Mouse (Mus musculus): Measurements from ENCODE around the gene Zscan12. TPM values are rescaled to one million over a fixed set of nuclear protein-coding genes. Genes with fewer than 3 reads are reported as not detected.
A peak's percentile ranks its signal among the peaks of the same experiment; 100 is the strongest.
"Not testable (repeated sequence)": the region's sequence is repeated elsewhere in the genome, so short reads cannot be mapped to it uniquely, and the experiment has no call there.

Gene Zscan12
- polyA plus RNA-seq, 1 experiment from 2014 or later, result 16.9 TPM

DNA sequence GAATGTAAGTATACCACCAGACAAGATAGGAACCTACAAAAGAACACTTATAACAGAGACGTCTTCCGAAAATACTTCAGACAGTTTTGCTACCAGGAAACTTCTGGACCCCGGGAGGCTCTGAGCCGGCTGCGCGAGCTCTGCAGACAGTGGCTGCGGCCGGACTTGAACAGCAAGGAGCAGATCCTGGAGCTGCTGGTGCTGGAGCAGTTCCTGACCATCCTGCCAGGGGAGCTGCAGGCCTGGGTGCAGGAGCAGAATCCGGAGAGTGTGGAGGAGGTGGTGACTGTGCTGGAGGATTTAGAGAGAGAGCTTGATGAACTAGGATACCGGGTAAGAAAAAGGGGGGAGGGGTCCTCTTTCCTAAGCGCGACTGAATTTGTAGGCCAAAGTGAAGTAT, 1.1 kb downstream of the Zscan12 start:
- peak; percentile 3 for DNase-seq (ENCODE audit: low spot score)
- Histone ChIP-seq H3K27me3 (ENCODE audit: insufficient read depth, poor library complexity, severe bottlenecking) (no peaks in the 10 kb centered on the region), H3K4me3 (peak overlapping the region; percentile 69), H3K36me3 (peaks cover 40% of the 10 kb centered on the region), H3K9me3 (no peaks in the 10 kb centered on the region), H3K27ac (no peak overlapping the region), H3K4me1 (replicated peaks) (peaks cover 19% of the 10 kb centered on the region)
- 71% methylated on average over 12 of the region's 12 CpGs for WGBS

DNA sequence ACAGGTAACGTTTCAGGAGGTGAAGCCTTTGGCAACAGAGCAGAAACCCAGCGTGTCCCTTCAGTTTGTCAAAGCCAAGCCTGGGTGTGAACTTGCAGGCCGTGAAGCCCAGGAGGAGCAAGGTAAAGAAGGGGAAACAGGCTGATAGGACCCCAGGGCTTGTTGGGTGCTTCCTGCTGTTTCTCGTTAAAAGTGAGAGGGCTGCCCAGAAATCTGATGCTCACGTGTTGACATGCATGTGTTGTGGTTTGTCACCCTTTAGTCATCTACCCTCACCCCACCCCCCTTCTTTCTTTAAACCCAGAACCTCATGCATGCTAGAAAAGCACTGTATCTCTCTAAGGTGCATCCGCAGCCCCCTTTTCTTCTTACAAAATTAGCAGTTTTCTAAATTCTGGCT, 4.0 kb downstream of the Zscan12 start:
- Histone ChIP-seq H3K4me1 (replicated peaks) (peaks cover 19% of the 10 kb centered on the region), H3K9me3 (no peaks in the 10 kb centered on the region), H3K27ac (no peak overlapping the region), H3K4me3 (no peak overlapping the region), H3K36me3 (peaks cover 69% of the 10 kb centered on the region), H3K27me3 (ENCODE audit: insufficient read depth, poor library complexity, severe bottlenecking) (no peaks in the 10 kb centered on the region)
- WGBS, result 67% methylated on average over 6 of the region's 6 CpGs
- no peak for DNase-seq (ENCODE audit: low spot score)

DNA sequence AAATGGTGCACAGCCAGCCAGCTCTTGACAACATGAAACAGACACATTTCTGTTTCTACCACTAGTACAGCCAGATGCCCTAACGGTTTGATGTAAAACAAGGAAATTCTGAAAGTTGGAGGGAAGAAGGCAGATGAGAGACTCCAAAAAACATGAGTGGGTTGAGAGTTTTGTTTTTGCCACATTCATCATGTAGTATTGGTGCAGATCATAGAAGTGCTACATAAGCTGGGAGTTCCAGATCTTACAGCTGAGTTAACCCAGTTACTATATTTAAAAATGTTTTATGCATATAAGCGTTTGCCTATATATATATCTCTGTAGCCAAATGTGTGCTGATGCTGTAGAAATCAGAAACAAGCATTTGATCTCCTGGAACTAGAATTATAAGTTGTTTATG, 10.1 kb downstream of the Zscan12 start:
- Histone ChIP-seq H3K27me3 (ENCODE audit: insufficient read depth, poor library complexity, severe bottlenecking) (no peaks in the 10 kb centered on the region), H3K4me1 (replicated peaks) (no peaks in the 10 kb centered on the region), H3K4me3 (no peak overlapping the region), H3K27ac (no peak overlapping the region), H3K36me3 (peaks cover 47% of the 10 kb centered on the region), H3K9me3 (no peaks in the 10 kb centered on the region)
- 92% methylated on average over 2 of the region's 2 CpGs for WGBS
- no peak for DNase-seq (ENCODE audit: low spot score)

DNA sequence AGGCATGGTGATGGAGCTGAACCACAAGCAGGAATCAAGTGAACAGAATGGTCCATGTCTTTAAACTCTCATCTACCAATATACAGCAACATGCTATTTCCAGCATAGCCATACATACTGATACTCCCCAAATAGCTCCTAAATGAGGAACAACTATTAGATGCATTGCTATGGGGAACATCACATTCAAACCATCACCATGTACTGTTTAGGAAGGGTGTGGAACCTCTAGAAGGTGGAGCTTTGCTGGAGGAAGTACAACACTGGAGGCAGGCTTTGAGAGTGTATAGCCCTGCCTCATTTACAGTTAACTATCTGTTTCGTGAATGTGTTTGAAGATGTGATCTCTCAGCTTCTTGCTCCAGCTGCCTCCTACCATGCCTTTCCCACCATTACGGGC, 15.2 kb downstream of the Zscan12 start:
- H3K36me3 ChIP-seq, result 0 out of 2 replicates have a peak, but pooled peaks cover 4% of the 10 kb centered on the region
- H3K9me3 ChIP-seq, result no peaks in the 10 kb centered on the region
- WGBS, result 91% methylated on average over 2 of the region's 2 CpGs

DNA sequence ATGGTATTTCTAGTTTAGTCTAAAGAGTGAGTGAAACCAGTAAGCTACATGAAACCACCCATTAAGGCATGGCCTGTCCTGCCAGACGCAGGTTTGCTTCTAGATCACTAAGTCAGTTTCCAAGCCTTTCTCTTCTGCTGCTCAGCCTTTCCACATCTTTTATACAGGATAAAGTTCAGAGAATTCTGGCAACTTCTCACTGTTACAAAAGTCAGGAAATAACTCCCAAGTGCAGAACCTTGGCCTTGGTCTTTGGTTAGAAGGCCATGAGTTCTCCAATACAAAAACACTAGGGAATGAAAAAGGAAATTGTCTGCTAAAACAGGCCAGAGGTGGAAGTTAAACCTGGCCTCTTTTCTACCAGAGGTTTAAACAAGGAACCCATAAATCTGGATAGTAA, 32.6 kb downstream of the Zscan12 start:
- Histone ChIP-seq H3K27me3 (ENCODE audit: insufficient read depth, poor library complexity, severe bottlenecking) (no peaks in the 10 kb centered on the region), H3K27ac (no peak overlapping the region), H3K4me3 (no peak overlapping the region), H3K4me1 (replicated peaks) (peaks cover 5% of the 10 kb centered on the region; the same call in 1 of the 2 replicates), H3K36me3 (peaks cover 92% of the 10 kb centered on the region), H3K9me3 (no peaks in the 10 kb centered on the region)
- 96% methylated on average over 1 of the region's 1 CpGs for WGBS
- no peak for DNase-seq (ENCODE audit: low spot score)

More for the DNA sequence above, 15.2 kb downstream of the Zscan12 start:
- Histone ChIP-seq H3K27ac (no peak overlapping the region), H3K4me3 (no peak overlapping the region), H3K4me1 (replicated peaks) (no peaks in the 10 kb centered on the region), H3K27me3 (ENCODE audit: insufficient read depth, poor library complexity, severe bottlenecking) (no peaks in the 10 kb centered on the region)
- DNase-seq (ENCODE audit: low spot score), result no peak

DNA sequence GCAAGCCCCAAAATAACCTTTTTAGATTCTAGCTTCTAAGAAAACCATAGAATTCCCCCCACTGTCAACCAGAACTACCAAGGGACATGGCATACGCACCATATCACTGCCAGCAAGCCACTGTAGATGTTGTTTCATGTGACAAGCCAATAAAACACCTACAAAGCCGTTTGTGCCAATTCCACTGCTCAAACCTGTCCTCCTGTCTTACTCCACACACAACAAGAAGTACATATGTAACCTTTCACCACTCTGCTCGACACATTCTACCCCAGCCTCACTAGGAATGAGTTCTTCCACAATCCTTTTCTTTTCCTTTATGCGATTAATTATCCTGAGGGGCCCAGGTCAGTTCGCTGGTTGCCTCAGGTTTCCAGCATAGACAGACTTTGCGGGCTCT, 33.0 kb downstream of the Zscan12 start:
- DNase-seq (ENCODE audit: low spot score), result no peak

DNA sequence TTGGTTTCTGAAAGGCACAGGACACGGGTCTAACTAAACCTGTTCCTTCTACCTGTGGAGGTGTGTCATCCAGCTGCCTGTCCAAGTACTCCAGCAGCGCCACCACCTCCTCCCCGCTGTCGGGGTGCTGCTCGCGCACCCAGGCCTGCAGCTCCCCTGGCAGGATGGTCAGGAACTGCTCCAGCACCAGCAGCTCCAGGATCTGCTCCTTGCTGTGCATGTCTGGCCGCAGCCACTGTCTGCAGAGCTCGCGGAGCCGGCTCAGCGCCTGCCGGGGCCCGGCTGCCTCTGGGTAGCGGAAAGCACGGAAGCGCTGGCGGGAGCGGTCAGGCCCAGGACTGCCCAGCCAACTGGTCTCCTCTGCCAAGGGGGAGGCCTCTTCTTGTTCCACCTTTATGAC, 33.4 kb downstream of the Zscan12 start:
- H3K4me3 ChIP-seq; DNase-seq (ENCODE audit: low spot score); H3K4me1 ChIP-seq (replicated peaks); H3K27ac ChIP-seq; H3K9me3 ChIP-seq; H3K27me3 ChIP-seq (ENCODE audit: insufficient read depth, poor library complexity, severe bottlenecking): not testable (repeated sequence)
- 91% methylated on average over 18 of the region's 18 CpGs for WGBS
- peaks cover 89% of the 10 kb centered on the region for H3K36me3 ChIP-seq

More for the DNA sequence above, 33.0 kb downstream of the Zscan12 start:
- Histone ChIP-seq H3K27me3 (ENCODE audit: insufficient read depth, poor library complexity, severe bottlenecking) (no peaks in the 10 kb centered on the region), H3K9me3 (no peaks in the 10 kb centered on the region), H3K27ac (no peak overlapping the region), H3K4me1 (replicated peaks) (peaks cover 5% of the 10 kb centered on the region), H3K36me3 (peaks cover 92% of the 10 kb centered on the region), H3K4me3 (no peak overlapping the region)
- 93% methylated on average over 6 of the region's 6 CpGs for WGBS

DNA sequence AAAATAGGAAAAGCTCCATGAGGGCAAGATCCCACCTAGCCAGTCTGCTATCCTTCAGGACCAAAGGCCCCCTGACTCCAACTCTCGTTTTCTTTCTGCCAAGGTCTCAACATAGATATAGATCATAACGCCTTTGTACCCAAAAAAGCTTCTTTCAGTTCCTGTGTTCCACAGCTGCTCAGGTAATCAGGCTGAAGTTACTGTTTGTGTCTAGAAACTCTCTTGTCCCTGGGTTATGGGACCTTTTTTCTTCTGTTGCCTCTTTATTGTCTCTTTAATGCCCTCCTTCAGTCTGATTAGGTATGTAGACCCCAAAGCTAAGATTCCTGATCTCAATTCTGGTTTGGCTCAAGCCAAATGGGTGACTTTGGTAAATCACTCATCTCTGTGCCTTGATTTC, 34.9 kb downstream of the Zscan12 start:
- Histone ChIP-seq H3K27me3 (ENCODE audit: insufficient read depth, poor library complexity, severe bottlenecking) (no peaks in the 10 kb centered on the region), H3K36me3 (peaks cover 75% of the 10 kb centered on the region), H3K27ac (no peak overlapping the region), H3K4me3 (no peak overlapping the region), H3K4me1 (replicated peaks) (peaks cover 19% of the 10 kb centered on the region), H3K9me3 (no peaks in the 10 kb centered on the region)
- WGBS, result 83% methylated on average over 2 of the region's 2 CpGs
- DNase-seq (ENCODE audit: low spot score), result no peak

DNA sequence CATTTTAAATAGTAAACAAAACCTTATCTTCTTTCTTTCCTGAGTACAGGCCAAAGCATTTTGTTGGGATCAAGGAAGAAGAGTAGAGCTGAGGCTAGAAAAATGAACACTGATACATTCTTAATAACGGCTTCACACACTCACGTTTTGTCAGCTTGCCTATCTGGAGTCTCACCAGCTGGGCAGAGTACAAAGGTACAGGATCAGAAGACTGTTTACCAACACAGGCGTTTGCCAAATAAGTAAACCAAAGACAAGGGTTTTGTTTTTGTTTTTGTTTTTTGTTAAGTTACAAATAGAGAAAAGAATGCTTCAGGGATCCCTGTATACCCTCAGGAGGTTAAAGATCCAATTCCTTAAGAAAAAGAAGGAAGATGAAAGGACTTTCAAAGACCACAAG, 38.5 kb downstream of the Zscan12 start:
- no peak overlapping the region for H3K27ac ChIP-seq
- H3K27me3 ChIP-seq (ENCODE audit: insufficient read depth, poor library complexity, severe bottlenecking), result no peaks in the 10 kb centered on the region
- no peak for DNase-seq (ENCODE audit: low spot score)
- peak overlapping the region; percentile 88 for H3K4me3 ChIP-seq
- no peaks in the 10 kb centered on the region for H3K9me3 ChIP-seq
- peaks cover 19% of the 10 kb centered on the region for H3K4me1 ChIP-seq (replicated peaks)
- 80% methylated on average over 3 of the region's 3 CpGs for WGBS
- peaks cover 38% of the 10 kb centered on the region for H3K36me3 ChIP-seq

DNA sequence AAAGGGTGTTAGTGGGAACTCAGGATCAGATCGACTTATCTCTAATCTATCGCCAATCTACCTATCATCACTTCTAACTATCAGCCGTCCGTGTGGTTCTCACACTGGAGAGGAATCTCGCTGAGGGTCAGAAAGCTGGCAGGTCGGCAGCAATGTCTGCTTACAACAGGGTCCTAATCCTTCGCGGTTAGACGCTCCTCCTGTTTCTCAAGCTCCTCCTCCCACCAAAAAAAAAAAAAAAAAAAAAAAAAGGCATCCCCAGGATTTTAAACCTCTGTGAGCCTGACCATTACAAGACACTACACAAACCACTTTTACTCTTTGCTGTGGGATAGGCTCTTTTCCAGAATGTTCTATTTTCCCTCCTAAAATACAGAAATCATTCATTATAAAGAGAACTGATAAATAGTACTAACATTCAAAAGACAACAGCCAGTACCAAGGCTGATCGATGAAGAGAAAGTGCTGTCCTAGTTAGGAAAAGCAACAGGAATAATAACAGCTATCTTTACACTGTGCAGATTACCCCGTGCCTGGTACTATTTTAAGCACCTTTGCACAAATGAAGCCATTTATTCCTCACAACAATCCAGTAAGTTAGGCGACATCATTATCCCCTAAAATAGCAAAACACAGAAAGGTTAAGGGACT, 39.1 kb downstream of the Zscan12 start:
- H3K27me3 ChIP-seq (ENCODE audit: insufficient read depth, poor library complexity, severe bottlenecking), result no peaks in the 10 kb centered on the region
- peaks cover 19% of the 10 kb centered on the region for H3K4me1 ChIP-seq (replicated peaks)
- no peaks in the 10 kb centered on the region for H3K9me3 ChIP-seq
- H3K36me3 ChIP-seq, result peaks cover 32% of the 10 kb centered on the region
- peak overlapping the region; percentile 88 for H3K4me3 ChIP-seq
- WGBS, result 18% methylated on average over 12 of the region's 12 CpGs
- peak overlapping the region; percentile 96 for H3K27ac ChIP-seq
- peak; percentile 6 for DNase-seq (ENCODE audit: low spot score)

DNA sequence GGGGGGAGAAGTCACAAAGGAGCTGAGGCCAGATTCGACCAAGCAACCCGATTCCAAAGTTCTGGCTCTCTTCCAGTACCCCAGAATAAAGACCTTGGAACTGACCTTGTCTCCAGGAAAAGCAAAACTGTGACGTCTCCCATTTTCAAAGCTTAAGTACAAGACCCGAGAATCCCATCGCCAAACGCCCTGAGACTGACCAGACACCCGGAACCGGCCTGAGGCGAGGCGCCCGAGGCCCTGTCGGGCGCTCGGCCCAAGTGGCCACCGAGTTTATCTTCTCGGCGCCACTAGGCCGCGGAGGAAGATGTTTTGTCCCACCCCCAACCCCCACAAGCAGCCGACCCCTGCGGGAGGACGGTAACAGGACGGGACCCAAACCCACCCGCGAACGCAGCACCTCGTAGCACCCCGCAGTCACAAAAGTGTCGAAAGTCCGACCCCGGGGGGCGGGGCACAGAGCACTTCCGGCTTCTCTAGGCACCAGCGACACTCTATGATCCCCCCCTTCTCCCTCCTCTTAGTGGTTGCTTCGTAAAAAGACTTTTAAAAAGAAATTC, 39.7 kb downstream of the Zscan12 start, which contains the start of gene Zkscan3:
Gene Zkscan3 (minus strand): TSS at position 469 of the 560 bp plus-strand sequence.
- 0% methylated on average over 35 of the region's 35 CpGs for WGBS
- Histone ChIP-seq H3K27me3 (ENCODE audit: insufficient read depth, poor library complexity, severe bottlenecking) (no peaks in the 10 kb centered on the region), H3K36me3 (peaks cover 26% of the 10 kb centered on the region), H3K9me3 (no peaks in the 10 kb centered on the region), H3K4me3 (peak within 1 kb of the TSS; percentile 88), H3K27ac (peak within 1 kb of the TSS; percentile 96), H3K4me1 (replicated peaks) (peaks cover 19% of the 10 kb centered on the region)
- peak; percentile 85 for DNase-seq (ENCODE audit: low spot score)

DNA sequence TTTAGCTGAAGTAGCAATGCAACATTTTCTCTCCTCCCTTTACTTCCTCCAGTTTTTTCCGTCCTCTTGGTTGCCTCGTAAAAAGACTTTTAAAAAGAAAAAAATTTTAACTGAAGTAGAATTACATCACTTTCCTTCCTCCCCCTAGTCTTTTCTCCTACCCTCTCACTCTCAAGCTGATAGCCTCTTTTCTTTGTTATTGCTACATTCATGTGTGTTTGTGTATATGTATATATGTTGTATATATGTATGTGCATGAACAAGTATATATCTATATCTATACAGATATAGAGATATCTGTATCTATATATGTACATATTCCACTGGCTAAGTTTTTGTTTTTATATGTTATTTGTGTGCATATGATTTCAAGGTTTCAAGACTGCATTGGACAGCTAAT, 40.2 kb downstream of the Zscan12 start:
- H3K27me3 ChIP-seq (ENCODE audit: insufficient read depth, poor library complexity, severe bottlenecking), result no peaks in the 10 kb centered on the region
- no peak for DNase-seq (ENCODE audit: low spot score)
- no peaks in the 10 kb centered on the region for H3K9me3 ChIP-seq
- H3K4me1 ChIP-seq (replicated peaks), result peaks cover 22% of the 10 kb centered on the region
- H3K27ac ChIP-seq, result peak overlapping the region; percentile 96
- whole genome bisulfite sequencing, result 0% methylated on average over 2 of the region's 2 CpGs
- peak overlapping the region; percentile 88 for H3K4me3 ChIP-seq
- peaks cover 22% of the 10 kb centered on the region for H3K36me3 ChIP-seq

DNA sequence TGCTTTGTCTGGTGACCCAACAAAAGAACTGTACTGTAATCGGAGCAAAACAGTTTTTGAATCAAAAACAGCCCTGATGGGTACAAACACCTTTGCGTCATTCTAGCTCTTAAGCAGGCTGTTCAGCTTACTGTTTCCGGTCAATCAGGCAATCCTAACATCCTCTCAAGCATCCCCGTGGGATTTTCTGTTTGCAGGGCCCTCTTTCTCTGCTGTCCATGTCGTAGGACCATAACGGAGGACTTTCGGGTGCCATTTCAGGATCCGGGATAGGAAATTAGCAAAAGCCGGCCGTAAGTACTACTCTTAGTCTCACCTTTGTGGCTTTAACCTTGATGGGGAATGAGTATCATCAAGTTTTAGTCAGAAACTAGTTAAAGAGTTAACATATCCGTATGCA, 44.7 kb downstream of the Zscan12 start:
- H3K27ac ChIP-seq, result no peak overlapping the region
- WGBS, result 80% methylated on average over 11 of the region's 11 CpGs
- no peaks in the 10 kb centered on the region for H3K27me3 ChIP-seq (ENCODE audit: insufficient read depth, poor library complexity, severe bottlenecking)
- no peaks in the 10 kb centered on the region for H3K9me3 ChIP-seq
- H3K36me3 ChIP-seq, result no peaks in the 10 kb centered on the region
- H3K4me1 ChIP-seq (replicated peaks), result peaks cover 13% of the 10 kb centered on the region
- DNase-seq (ENCODE audit: low spot score), result no peak
- no peak overlapping the region for H3K4me3 ChIP-seq
